Mouse (Mus musculus): ENCODE data around the gene Xaf1. TPM values are rescaled to one million over a fixed set of nuclear protein-coding genes. Genes with fewer than 3 reads are reported as not detected.

Gene Xaf1
- total and polyA plus RNA-seq, 3 experiments: 1.0 to 1.8 TPM; not detected in 1

GRCm38 (mm10) chr11:72308982-72309381, 7.6 kb downstream of the Xaf1 start (continued):
- TF ChIP-seq BHLHE40 (IDR thresholded peaks at IDR 0.05; ENCODE audit: borderline replicate concordance, low read depth, low read length) (no peak), TCF12 (IDR thresholded peaks at IDR 0.05; ENCODE audit: low read depth, low read length) (peak; percentile 76), SIN3A (IDR thresholded peaks at IDR 0.05; ENCODE audit: low read length) (peak; percentile 43; the same call in 1 of the 2 replicates), MAX (IDR thresholded peaks at IDR 0.05; ENCODE audit: low read length) (peak; percentile 59; the same call in 1 of the 2 replicates), ZMIZ1 (IDR thresholded peaks at IDR 0.05; ENCODE audit: low read depth, low read length) (no peak), USF2 (IDR thresholded peaks at IDR 0.05; ENCODE audit: borderline replicate concordance in 1 of 2, insufficient read depth in 1 of 2, low read depth in 1 of 2, low read length in 2 of 2) (no peak), MXI1 (IDR thresholded peaks at IDR 0.05; ENCODE audit: low read depth, low read length) (peak; percentile 50), EP300 (IDR thresholded peaks at IDR 0.05; ENCODE audit: low read depth in 1 of 2, low read length in 2 of 2) (peak; percentile 66 to 72; a peak in 3 of 4 replicates), POLR2A (IDR thresholded peaks at IDR 0.05; ENCODE audit: control insufficient read depth in 1 of 2, insufficient read depth in 1 of 2, low read depth in 1 of 2, low read length in 2 of 2, poor library complexity in 1 of 2) (no peak), MAZ (IDR thresholded peaks at IDR 0.05; ENCODE audit: low read depth, low read length) (no peak), ZC3H11A (IDR thresholded peaks at IDR 0.05; ENCODE audit: low read depth, low read length) (no peak), TBP (IDR thresholded peaks at IDR 0.05; ENCODE audit: low read depth, low read length) (no peak)

GRCm38 (mm10) chr11:72310491-72310890, 9.1 kb downstream of the Xaf1 start:
- Histone ChIP-seq H3K27me3 (ENCODE audit: control insufficient read depth in 1 of 2, insufficient read depth in 2 of 2, low read length in 2 of 2) (no peaks in the 10 kb centered on the region), H3K27ac (ENCODE audit: control insufficient read depth, low read depth, low read length) (no peak overlapping the region), H3K9me3 (replicated peaks; ENCODE audit: insufficient read depth, low read length) (no peaks in the 10 kb centered on the region), H3K9ac (ENCODE audit: control insufficient read depth, low read depth, low read length, poor library complexity, severe bottlenecking) (no peak overlapping the region), H3K4me3 (ENCODE audit: control insufficient read depth in 1 of 2, insufficient read depth in 1 of 2, low read depth in 2 of 2, low read length in 2 of 2) (no peak overlapping the region), H3K79me2 (ENCODE audit: control insufficient read depth, insufficient read depth, low read length, poor library complexity) (no peaks in the 10 kb centered on the region), H3K36me3 (ENCODE audit: control insufficient read depth in 1 of 2, insufficient read depth in 2 of 2, low read length in 2 of 2) (peaks cover 0 to 23% of the 10 kb centered on the region in 2 experiments; a peak in 2 of 4 replicates), H3K4me1 (ENCODE audit: control insufficient read depth in 1 of 2, insufficient read depth in 2 of 2, low read length in 2 of 2) (peaks cover 6 to 31% of the 10 kb centered on the region in 2 experiments)
- TF ChIP-seq USF1 (IDR thresholded peaks at IDR 0.05; ENCODE audit: low read depth, low read length): no peak
- TF ChIP-seq TCF12 (IDR thresholded peaks at IDR 0.05; ENCODE audit: low read depth, low read length): peak; percentile 77
- no peak for TF ChIP-seq USF2 (IDR thresholded peaks at IDR 0.05; ENCODE audit: borderline replicate concordance in 1 of 2, insufficient read depth in 1 of 2, low read depth in 1 of 2, low read length in 2 of 2)
- TF ChIP-seq UBTF (IDR thresholded peaks at IDR 0.05; ENCODE audit: borderline replicate concordance, insufficient read depth, low read depth, low read length): no peak
- TF ChIP-seq NELFE (IDR thresholded peaks at IDR 0.05; ENCODE audit: low read depth, low read length): no peak
- TF ChIP-seq MYB (IDR thresholded peaks at IDR 0.05; ENCODE audit: low read depth, low read length): peak; percentile 45; the same call in 1 of the 2 replicates
- TF ChIP-seq GATA1 (IDR thresholded peaks at IDR 0.05; ENCODE audit: low read depth, low read length): peak; percentile 70
- 0 out of 2 replicates have a peak, but pooled peaks have one; percentile 18 for TF ChIP-seq TAL1 (IDR thresholded peaks at IDR 0.05; ENCODE audit: low read length)
- peak; percentile 60 for TF ChIP-seq RCOR1 (IDR thresholded peaks at IDR 0.05; ENCODE audit: low read depth, low read length)
- peak; percentile 38; the same call in 1 of the 2 replicates for TF ChIP-seq ZNF384 (IDR thresholded peaks at IDR 0.05; ENCODE audit: low read depth, low read length)
- no peak for TF ChIP-seq ZC3H11A (IDR thresholded peaks at IDR 0.05; ENCODE audit: low read depth, low read length)
- TF ChIP-seq GABPA (IDR thresholded peaks at IDR 0.05; ENCODE audit: low read depth, low read length): no peak
- peak; percentile 26; the same call in 1 of the 2 replicates for TF ChIP-seq ETS1 (IDR thresholded peaks at IDR 0.05; ENCODE audit: low read depth, low read length)
- peak; percentile 77 to 81 for TF ChIP-seq EP300 (IDR thresholded peaks at IDR 0.05; ENCODE audit: low read depth in 1 of 2, low read length in 2 of 2)
- DNase-seq (ENCODE audit: low read depth, low spot score): peak; percentile 71

All from MEL (cell line).